Mouse (Mus musculus) kidney, postnatal 10 days (tissue): ENCODE data around the gene Rps3a1.
"Not testable (repeated sequence)": the region's sequence is repeated elsewhere in the genome, so short reads cannot be mapped to it uniquely, and the experiment has no call there.

ENCODE experiments used
- DNase-seq: peaks from one replicate; pipeline ENCODE4 v3.0.0; 2021; ENCODE audit warnings: mixed read lengths

Gene Rps3a1

GRCm38 (mm10) chr3:86114659-86115338 lies 27.7 kb downstream of the Rps3a1 start:
- peak; percentile 53 for DNase-seq

- no peak for DNase-seq
These were observed 29.7 kb downstream of the Rps3a1 start for GRCm38 (mm10) chr3:86112766-86113165.

GRCm38 (mm10) chr3:86110077-86110476 lies 32.4 kb downstream of the Rps3a1 start:
- peak; percentile 62 for DNase-seq

GRCm38 (mm10) chr3:86109099-86109498 lies 33.4 kb downstream of the Rps3a1 start:
- DNase-seq, result no peak

GRCm38 (mm10) chr3:86108576-86108975 lies 33.9 kb downstream of the Rps3a1 start:
- no peak for DNase-seq

- no peak for DNase-seq
These were observed 34.6 kb downstream of the Rps3a1 start for GRCm38 (mm10) chr3:86107637-86108539.

GRCm38 (mm10) chr3:86106086-86106632 lies 36.3 kb downstream of the Rps3a1 start:
- no peak for DNase-seq

- DNase-seq, result no peak
These were observed 37.6 kb downstream of the Rps3a1 start for GRCm38 (mm10) chr3:86104909-86105308.

GRCm38 (mm10) chr3:86104433-86104832 lies 38.1 kb downstream of the Rps3a1 start:
- DNase-seq, result not testable (repeated sequence)

GRCm38 (mm10) chr3:86103449-86104291 lies 38.8 kb downstream of the Rps3a1 start:
- DNase-seq, result peak; percentile 8

GRCm38 (mm10) chr3:86101956-86102355 lies 40.5 kb downstream of the Rps3a1 start:
- peak; percentile 8 for DNase-seq

GRCm38 (mm10) chr3:86093907-86094306 lies 48.6 kb downstream of the Rps3a1 start:
- no peak for DNase-seq

GRCm38 (mm10) chr3:86093213-86093845 lies 49.2 kb downstream of the Rps3a1 start:
- peak; percentile 33 for DNase-seq
